12 mouse cellular contexts compared by ENCODE assay signal in the genomic region with DNA sequence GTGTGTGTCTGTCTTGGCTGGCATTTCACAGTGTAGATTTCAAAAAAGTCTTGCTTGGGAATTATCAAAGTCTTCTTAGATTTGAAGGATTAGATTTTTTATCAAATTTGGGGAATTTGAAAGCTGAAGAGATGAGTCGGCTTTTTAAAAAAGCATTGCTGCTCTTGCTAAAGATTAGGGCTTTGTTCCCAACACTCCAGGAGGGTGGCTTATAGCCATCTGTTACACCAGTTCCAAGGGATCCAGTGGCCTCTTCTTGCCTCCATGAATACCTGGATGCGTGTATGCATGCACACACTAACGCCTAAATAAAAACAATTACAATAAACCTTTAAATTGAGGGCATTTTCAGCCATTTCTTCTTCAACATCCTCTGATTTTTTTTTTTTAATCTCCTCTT.
"Had no signal": no experiment of that assay in that cellular context is flagged by ENCODE, and none has a peak within 500 bp of the region (broad histone marks: within the 10 kb centered on the region; RNA-seq: fewer than 3 reads in every experiment).

No protein-coding gene starts in this region.

- DNase-seq: cerebellum, adult 9-10 months; cerebellum, adult 9-11 months; embryo, embryonic 11 days; forebrain, postnatal 0 days; gastrocnemius, adult 2 months; gastrocnemius, postnatal 10 days; gastrocnemius, postnatal 14 days; gastrocnemius, postnatal 25 days; gastrocnemius, postnatal 36 days; heart, adult 11 months; heart, adult 18-20 months; heart, adult 2 months had no signal
